Mouse (Mus musculus) liver, embryonic 14.5 days (tissue): Measurements from ENCODE around the gene Cnih1.

Source experiments
- CTCF ChIP-seq: IDR thresholded peaks from 2 replicates; pipeline ENCODE4 v1.5.1; 2016; ENCODE audit warnings: antibody characterized with exemption, low read depth, control low read depth
- EP300 ChIP-seq: IDR thresholded peaks from 2 replicates; pipeline ENCODE4 v1.6.1; 2016; ENCODE audit warnings: antibody characterized with exemption, low read depth

DNA sequence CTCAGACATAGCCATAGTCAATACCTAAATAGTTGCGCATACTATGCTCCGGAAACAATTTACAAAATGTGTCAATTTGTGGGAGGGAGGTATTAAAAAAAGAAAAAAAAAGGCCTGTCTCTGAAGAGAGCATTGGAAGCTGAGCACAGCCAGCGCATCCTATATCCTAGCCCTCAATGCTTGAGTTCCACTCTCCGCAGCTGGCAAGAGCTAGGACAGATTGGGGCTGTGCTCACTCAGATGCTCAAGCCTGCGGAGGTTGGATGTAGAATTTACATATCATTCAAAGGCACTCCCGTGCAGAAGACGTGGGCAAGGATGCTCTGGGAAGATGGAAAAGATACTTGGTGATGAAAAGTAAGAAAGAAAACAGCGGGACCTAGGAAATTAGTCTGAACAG lies 42.8 kb downstream of the Cnih1 start:
- no peak for TF ChIP-seq CTCF
- TF ChIP-seq EP300, result no peak
